Mouse (Mus musculus): Measurements from ENCODE around the gene Gal3st2.
"Not testable (repeated sequence)": the region's sequence is repeated elsewhere in the genome, so short reads cannot be mapped to it uniquely, and the experiment has no call there.

Gene Gal3st2

DNA sequence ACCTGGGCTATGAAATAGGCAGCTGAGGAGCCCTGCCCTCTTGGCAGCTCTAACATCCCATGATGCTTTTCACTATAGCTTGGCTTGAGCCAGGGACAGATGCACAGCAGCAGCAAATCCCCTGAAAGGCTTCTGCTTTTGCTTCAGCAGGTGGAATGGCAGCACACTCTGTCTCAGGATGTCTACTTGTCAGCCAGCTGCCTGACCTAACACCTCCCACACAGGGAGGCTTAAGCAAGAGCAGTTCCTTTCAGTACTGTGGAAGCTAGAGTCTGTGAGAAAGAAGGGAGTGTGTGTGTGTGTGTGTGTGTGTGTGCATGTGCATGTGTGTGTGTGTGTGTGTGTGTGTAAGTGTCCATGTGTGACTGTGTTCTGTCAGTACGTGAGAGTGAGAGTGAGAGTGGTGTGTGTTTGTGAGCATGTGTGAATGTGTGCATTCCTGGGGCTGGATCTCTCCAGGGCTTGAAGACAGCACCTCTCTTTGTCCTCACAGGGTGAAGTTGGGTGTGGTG lies 10.5 kb downstream of the Gal3st2 start:
- DNase-seq, result not testable (repeated sequence)

DNA sequence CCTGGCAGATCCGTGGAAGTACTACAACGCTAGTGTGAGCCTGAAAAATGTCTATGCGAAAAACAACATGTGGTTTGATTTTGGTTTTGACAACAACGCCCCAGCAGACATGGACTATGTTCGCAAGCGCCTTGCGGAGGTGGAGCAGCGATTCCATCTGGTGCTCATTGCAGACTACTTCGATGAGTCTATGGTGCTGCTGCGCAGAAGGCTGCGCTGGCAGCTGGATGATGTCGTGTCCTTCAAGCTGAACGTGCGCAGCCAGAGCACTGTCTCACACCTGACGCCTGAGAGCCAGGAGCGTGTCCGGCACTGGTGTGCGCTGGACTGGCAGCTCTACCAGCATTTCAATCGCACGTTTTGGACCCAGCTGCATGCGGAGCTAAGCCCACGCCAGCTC lies 13.3 kb downstream of the Gal3st2 start:
- DNase-seq, result not testable (repeated sequence)

DNA sequence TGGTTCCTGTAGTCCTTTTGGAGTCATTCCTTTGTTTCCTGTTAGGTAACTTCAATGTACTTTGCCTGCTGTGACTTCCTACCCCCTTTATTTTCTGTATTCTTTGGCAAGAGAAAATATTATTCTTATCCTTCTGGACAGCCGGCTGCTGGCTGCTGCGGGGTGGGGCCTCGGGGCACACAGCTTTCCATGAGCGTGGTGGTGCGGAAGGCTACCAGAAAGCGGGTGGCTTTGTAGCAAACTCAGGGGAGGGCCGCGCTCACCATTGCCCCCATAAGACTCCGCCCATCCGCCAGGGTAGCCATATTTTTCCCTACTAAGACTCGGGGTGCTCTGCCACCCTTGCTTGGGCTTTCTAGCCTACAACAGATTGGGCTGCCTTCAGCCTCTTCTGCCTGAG lies 20.7 kb downstream of the Gal3st2 start:
- not testable (repeated sequence) for DNase-seq

DNA sequence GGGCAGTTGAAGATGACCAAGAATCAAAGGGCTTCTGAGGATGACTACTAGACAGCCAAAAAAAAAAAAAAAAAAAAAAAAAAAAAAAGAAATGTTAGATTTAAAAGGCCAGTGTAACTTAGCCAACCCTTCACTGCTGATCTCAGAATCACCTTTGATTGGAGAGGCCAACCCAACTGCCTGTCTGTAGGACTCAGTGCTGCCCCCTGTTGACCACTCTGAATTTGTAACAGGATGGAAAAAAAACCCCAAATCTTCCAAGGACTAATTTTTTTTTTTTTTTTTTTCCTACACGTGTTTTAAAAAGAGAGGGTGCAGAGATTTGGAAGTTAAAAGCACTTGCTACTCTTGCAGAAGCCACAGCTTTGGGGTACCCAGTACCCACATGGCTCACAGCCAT lies 29.8 kb downstream of the Gal3st2 start:
- peak in 1 of 2 experiments; percentile 30 for DNase-seq

DNA sequence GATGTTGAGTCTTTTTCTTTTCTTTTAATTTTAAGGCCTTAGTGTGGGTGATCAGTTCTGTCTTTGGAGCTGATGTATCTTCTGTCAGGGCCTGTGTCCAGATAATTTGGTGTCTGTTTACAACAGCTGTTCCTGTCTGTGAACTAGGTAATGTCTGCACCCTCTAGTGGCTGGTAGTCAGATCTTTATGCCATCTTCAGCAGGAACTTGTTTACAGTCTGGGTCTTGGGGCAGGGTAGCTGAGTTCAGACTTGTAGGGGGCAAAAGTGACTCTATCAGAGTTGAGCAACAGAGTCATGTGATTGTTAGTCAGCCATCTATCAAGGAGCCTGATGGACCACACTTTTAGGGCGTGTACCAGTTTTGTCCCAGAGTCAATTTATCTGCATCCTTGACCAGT lies 36.3 kb downstream of the Gal3st2 start:
- not testable (repeated sequence) for DNase-seq

DNA sequence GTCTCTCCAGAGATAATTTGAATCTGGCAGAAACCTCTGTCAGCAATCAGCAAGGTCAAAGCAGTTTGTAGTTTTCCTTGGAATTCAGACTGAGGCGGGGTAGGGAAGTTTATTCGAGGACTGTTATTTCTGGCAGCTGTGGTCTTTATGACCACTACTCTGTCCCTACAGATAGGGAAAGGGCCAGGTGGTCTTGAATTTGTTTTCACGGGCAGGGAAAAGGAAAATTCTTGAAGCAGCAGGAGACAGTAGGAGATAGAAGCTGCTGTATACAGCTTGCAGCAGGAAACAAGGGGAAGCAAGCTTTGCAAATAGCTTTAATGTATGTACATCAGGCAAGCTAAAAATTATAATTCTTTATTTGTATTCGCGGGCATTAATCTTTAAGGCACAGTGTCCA lies 40.2 kb downstream of the Gal3st2 start:
- not testable (repeated sequence) for DNase-seq

DNA sequence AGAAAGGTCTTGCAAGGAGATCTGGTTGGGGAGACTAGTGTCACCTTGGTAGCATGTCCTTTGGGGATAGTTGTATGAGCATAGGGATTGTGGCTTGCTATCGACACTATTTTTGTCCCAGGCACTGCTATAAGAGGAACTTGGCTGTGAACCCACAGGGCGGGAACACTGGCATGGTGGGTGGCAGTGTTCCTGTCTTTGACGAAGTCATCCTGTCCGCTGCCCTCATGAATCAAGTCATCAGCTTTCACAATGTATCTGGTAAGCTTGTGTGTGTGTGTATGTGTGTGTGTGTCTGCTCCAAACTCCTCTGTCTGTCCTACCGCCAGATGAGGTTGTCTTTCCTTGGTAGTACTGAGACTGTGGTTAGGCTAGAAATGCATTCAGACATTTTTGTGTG lies 45.6 kb downstream of the Gal3st2 start:
- not testable (repeated sequence) for DNase-seq

DNA sequence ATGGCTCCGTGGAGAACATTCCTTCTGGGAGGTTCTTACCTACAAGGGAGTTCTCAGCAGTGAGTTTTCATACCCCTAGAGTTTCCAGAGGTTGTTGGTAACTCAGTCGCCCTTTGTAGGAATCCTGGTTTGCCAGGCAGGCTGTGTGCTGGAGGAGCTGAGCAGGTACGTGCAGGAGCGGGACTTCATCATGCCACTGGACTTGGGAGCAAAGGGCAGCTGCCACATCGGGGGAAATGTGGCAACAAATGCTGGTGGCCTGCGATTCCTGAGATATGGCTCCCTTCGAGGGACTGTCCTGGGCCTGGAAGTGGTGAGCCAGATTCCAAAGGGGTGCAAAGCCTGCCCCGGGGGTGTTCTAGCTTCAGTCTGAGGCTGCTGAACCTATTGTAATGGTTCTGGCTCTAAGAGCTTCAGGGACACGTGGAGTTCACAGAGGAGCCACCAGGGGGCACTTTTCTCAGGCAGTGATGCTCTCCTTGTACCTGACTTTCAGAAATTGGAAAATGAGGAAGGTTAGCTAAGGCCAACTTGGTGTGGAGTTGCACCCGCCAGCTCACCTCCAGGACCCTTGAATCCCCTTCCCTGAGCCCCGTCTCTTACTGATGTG lies 48.0 kb downstream of the Gal3st2 start:
- not testable (repeated sequence) for DNase-seq

DNA sequence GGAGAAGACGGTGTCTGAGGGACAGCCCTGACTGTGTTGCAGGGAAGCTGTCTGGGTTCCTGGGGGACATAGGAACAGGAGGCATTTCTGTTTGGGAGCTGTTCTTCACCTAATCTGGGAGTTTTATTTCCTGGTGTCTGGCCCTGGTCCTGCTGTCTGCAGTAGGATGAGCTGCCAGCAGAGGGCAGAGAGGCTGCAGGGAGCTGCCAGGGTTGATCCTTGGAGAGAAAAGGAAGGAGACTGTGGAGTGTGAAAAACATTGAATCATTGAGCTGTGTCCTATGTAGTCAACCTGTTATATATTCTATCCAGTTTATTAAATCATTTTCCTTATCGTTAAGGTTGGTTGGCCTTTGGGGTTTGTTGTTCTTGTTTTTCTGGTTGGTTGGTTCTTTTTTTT lies 50.8 kb downstream of the Gal3st2 start:
- not testable (repeated sequence) for DNase-seq

DNA sequence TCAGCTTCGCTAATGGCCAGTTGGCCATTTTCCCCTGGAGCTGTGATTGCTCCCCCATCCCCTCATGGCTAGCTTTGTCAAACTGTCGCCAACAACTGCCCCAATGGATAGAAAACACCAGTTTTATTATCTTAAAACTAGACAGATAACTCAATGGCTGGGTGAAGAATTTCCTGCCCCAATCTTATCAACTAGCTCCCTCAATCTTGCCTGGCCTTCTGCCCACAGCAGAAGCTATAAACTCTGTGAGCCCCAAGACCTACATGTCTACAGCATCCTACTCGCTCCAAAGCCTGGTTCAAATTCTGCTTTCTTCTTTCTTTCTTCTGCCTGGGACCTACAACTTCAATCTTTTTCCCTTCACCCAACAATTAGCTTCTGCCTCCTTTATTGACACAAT lies 56.1 kb downstream of the Gal3st2 start:
- not testable (repeated sequence) for DNase-seq

DNA sequence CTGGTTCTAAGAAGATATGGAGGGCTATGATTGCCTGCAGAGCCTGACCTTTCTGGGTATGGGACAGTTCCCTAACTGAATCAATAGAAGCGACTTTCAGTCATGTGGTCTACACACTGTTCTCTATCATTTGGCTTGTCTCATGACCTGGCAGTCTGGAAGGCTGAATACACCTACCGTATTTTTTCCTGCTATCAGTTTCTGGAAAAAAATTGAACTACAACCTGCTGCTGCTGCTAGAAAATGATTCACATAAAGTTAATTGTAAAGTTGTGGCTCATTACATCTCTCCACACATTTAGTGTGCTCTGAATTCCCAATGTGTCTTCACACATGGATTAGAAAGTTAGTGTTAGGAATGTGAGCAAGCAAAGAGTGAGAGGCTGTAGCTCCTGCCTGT lies 56.9 kb downstream of the Gal3st2 start, which contains the start of gene Gal3st2b:
Gene Gal3st2b (plus strand): TSS at position 301 of the 400 bp plus-strand sequence.
- not testable (repeated sequence) for DNase-seq

DNA sequence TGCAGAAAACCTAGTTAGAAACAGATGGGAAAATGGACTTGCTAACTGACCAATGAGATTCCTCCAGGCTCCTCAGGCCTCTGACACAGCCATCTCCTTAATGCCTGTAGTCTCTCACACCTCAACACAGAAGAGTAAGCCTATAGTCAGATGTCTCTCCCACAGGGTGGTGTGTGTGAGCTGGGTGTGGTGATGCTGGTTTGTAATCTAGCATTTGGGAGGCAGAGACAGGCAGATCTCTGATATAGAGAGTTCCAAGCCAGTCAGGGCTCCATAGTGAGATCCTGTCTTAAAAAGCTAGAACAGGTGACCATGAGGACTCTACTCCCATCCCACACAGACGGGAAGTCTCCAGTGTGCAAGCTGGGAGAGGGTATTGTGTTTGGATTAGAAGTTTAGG lies 57.7 kb downstream of the Gal3st2 start:
- DNase-seq, result not testable (repeated sequence)

DNA sequence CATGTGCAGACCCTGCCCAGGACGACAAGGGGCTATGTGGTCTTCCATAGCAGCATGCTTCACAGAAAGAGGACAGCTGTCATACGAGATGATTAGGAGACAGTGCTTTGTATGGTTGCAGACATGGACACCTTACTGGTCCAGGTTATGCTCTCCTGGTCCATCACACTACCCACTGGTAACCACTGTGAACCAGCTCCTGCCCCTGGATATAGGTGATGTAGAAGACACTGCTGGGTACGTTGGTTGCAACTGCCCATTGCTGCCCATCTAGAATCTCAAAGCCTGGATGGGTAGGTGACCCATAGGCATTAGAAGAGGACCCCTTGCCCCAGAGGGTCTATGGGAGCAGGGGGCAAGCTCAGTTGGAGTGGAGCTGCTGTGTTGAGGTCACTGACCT lies 58.2 kb downstream of the Gal3st2 start:
- not testable (repeated sequence) for DNase-seq

DNA sequence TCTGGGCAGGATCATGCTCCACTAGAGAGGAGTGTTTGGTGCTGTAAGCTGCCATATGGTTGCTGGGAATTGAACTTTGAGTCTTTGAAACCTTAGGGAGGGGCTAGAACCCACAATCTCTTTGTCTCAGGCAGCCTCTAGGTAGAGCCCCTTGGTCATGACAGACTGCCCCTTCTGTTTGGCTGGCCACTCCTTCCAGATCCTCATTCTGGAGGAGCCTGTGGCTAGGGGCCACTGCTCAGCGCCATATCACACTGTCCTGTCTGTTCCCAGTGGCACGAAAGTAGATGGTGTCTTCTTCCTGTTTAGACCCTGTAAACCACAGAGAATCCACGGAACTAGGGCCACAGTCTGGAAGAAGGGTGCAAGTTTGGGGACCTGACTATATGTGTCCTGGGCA lies 61.5 kb downstream of the Gal3st2 start:
- not testable (repeated sequence) for DNase-seq

DNA sequence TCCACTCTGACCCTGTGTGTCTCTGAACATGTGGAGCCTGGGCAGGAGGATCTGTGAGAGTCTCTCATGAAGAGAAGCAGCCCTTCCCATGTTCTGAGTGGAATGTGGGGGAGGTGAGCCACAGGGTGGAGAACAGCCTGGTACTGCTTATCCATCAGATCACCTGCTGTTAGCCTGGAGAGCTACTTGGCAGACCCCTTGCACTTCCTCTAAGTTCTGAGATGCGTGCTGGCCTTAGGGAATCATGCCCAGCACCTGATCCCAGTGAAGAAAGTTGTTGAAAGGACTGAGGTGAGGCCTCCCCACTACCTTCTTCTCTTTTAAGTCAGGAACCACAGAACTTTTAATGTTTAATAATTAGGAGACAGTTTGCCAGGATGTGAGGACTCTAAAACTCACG lies 62.0 kb downstream of the Gal3st2 start:
- not testable (repeated sequence) for DNase-seq
